Comparison of ENCODE assay signal across 9 mouse cellular contexts in the genomic region with DNA sequence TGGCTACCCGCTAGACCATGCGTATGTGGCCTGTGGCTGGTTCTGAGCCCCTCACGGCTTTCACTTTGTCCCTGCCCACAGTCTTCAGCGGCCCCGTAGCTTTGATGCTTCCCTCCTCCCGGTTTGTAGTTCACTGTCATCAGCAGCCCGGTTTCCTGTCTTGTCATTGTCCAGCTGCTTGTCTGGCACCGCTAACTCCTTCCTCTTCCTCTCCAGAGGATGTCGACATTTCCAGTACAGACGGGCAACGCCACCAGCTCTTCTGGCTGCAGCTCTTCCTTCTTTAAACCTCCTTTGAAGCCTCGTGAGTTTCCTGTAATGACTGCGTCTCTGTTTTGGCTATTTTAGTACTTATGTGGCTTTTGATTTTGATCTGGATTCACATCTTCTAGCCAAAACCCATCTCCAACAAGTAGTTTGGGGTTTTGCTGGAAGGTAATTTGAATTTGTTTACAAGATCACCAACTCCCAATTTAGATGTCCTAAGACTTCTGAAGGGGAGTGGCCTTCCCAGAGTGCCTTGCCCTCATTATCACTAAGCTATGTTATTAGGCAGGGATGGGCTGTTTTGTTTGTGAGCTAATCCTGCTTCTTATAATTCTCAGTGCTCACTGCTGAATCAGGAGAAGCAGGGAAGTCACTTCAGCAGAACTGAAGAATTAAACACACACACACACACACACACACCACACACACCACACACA.
DNase-seq lines count a peak whose midpoint lies in the region; ATAC-seq lines count a peak whose summit lies in the region.
"Had no signal": no experiment of that assay in that cellular context is flagged by ENCODE, and none has a peak within 500 bp of the region (broad histone marks: within the 10 kb centered on the region; RNA-seq: fewer than 3 reads in every experiment).

No protein-coding gene starts in this region.

- H3K4me2 ChIP-seq in intestine, embryonic 14.5 days (ENCODE audit: low read length) = peak overlapping the region; percentile 32
- peak overlapping the region; percentile 61 for H3K4me2 ChIP-seq in liver, embryonic 11.5 days

- no peaks in the 10 kb centered on the region for H3K36me3 ChIP-seq in intestine, embryonic 14.5 days (ENCODE audit: control insufficient read depth, insufficient read depth, low read length)
- no peaks in the 10 kb centered on the region for H3K36me3 ChIP-seq in liver, embryonic 11.5 days (ENCODE audit: control insufficient read depth, insufficient read depth, low read length)

- H3K9ac ChIP-seq in intestine, embryonic 14.5 days (ENCODE audit: low read length) = no peak overlapping the region
- H3K9ac ChIP-seq in liver, embryonic 11.5 days (ENCODE audit: low read depth, low read length) = peak overlapping the region; percentile 49

- H3K27ac ChIP-seq in intestine, embryonic 14.5 days (ENCODE audit: low read depth) = peak overlapping the region; percentile 24; the same call in 1 of the 2 replicates
- peak overlapping the region; percentile 80 for H3K27ac ChIP-seq in liver, embryonic 11.5 days (ENCODE audit: low read depth, low read length)

- 47% methylated on average over 13 of the region's 13 CpGs for WGBS in intestine, embryonic 14.5 days
- 25% methylated on average over 13 of the region's 13 CpGs for WGBS in liver, embryonic 11.5 days

- no peaks in the 10 kb centered on the region for H3K27me3 ChIP-seq in intestine, embryonic 14.5 days (replicated peaks; ENCODE audit: control insufficient read depth, insufficient read depth, low read length)
- H3K27me3 ChIP-seq in liver, embryonic 11.5 days (replicated peaks; ENCODE audit: control insufficient read depth, insufficient read depth, low read length) = no peaks in the 10 kb centered on the region
- H3K27me3 ChIP-seq: Patski had no signal

- no peaks in the 10 kb centered on the region for H3K9me3 ChIP-seq in intestine, embryonic 14.5 days (ENCODE audit: control insufficient read depth, low read length)
- no peaks in the 10 kb centered on the region for H3K9me3 ChIP-seq in liver, embryonic 11.5 days (ENCODE audit: control insufficient read depth, low read length)

- ATAC-seq in intestine, embryonic 14.5 days (replicated peaks; ENCODE audit: low FRiP score, low TSS enrichment, low read depth) = no peak
- peak; percentile 86 for ATAC-seq in liver, embryonic 11.5 days (replicated peaks; ENCODE audit: low FRiP score)
- ATAC-seq: Patski had no signal

- 0 out of 2 replicates have a peak overlapping the region, but pooled peaks have one; percentile 6 for H3K4me3 ChIP-seq in intestine, embryonic 14.5 days (ENCODE audit: low read depth, low read length)
- peak overlapping the region; percentile 23 for H3K4me3 ChIP-seq in liver, embryonic 11.5 days (ENCODE audit: low read depth, low read length)

- DNase-seq in gastrocnemius, adult 18-20 months (ENCODE audit: low spot score) = peak; percentile 56
- DNase-seq in gastrocnemius, postnatal 4 days (ENCODE audit: low spot score in 2 of 2) = no peak
- DNase-seq in adrenal gland, adult (ENCODE audit: inconsistent age in 2 of 2, low spot score in 1 of 2) = peak; percentile 53 to 75
- peak; percentile 41 for DNase-seq in frontal cortex, postnatal 10 days (ENCODE audit: low spot score in 2 of 2)
- no peak for DNase-seq in intestine, embryonic 14.5 days (ENCODE audit: low spot score)
- no peak for DNase-seq in liver, embryonic 11.5 days (ENCODE audit: low spot score)
- DNase-seq in naive thymus-derived CD4-positive, alpha-beta T cell, adult 2 months (ENCODE audit: low read depth) = peak; percentile 83
- DNase-seq in thymus, postnatal 25 days = peak; percentile 52

- peaks cover 4% of the 10 kb centered on the region for H3K4me1 ChIP-seq in intestine, embryonic 14.5 days (replicated peaks; ENCODE audit: control insufficient read depth, insufficient read depth, low read length)
- H3K4me1 ChIP-seq in liver, embryonic 11.5 days (replicated peaks; ENCODE audit: control insufficient read depth, insufficient read depth, low read length) = peaks cover 29% of the 10 kb centered on the region

Comparison
In these comparisons a context has a peak if more than half of its experiments do, and no peak if none do; other contexts are left out.
1. DNase-seq: peak in gastrocnemius, adult 18-20 months (single experiment), adrenal gland, adult (2 of 2), frontal cortex, postnatal 10 days (2 of 2), naive thymus-derived CD4-positive, alpha-beta T cell, adult 2 months (single experiment) and thymus, postnatal 25 days (single experiment); none in gastrocnemius, postnatal 4 days (0 of 2), intestine, embryonic 14.5 days (single experiment) and liver, embryonic 11.5 days (single experiment).